Mouse (Mus musculus): ENCODE data around the gene Creb5. TPM values are rescaled to one million over a fixed set of nuclear protein-coding genes. Genes with fewer than 3 reads are reported as not detected.
A peak's percentile ranks its signal among the peaks of the same experiment; 100 is the strongest.

Creb5 gene
- total RNA-seq, 2 experiments from 2014 or later = 9.3 to 9.4 TPM

DNA sequence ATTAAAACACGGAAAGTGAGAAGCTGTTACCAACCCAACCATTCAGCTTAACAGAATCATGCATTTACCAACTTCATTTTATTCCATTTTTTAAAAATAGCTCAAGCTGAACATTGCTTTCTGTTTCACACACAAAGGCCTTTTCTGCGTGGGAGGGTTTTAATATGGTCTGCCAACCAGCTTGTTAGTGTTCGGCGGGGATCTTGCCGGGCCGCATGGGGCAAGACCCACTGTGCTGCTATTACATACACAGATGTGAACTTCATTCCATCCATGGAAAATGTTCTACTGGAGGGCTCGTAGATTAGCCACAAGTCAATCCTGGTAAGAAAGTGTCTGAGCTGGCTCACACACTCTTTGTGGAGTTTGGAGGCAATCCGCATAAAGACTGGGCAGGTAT, 243.7 kb downstream of the Creb5 start:
- DNase-seq = no peak
- intact Hi-C loops (cut with DNase I) = no loop called here

- no peak for DNase-seq
- intact Hi-C loops (cut with DNase I) = no loop called here
Observed at GRCm38 (mm10) chr6:53531461-53531860, 244.4 kb downstream of the Creb5 start.

- peak in 1 of 2 experiments; percentile 29 for DNase-seq
- intact Hi-C loops (cut with DNase I) = no loop called here
Observed at GRCm38 (mm10) chr6:53537530-53537929, 250.5 kb downstream of the Creb5 start.

DNA sequence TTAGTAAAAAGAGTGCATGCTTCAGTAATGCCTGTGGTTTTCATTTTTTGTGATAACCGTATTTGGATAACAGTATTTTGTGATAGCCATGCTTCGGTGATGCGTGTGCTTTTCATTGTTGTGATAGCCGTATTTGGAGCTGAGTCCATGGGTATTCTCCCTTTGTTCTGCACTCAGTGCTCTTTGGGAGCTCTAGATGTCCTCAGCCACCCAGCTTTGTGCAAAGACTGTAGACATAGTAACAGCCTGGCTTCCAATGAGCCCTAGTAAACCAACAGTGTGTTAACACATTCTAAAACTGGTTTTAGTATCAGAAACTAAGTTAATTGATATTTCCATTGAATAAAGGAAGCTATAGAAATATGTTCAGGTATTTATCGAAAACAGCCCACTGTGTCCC, 254.7 kb downstream of the Creb5 start:
- intact Hi-C loops (cut with DNase I) = no loop called here
- DNase-seq = no peak

GRCm38 (mm10) chr6:53545483-53545900, 258.4 kb downstream of the Creb5 start:
- intact Hi-C loops (cut with DNase I) = loop anchor here (5.0 kb wide), 1 partner anchor 177 kb away; no protein-coding TSS in a partner anchor
- DNase-seq = no peak

DNA sequence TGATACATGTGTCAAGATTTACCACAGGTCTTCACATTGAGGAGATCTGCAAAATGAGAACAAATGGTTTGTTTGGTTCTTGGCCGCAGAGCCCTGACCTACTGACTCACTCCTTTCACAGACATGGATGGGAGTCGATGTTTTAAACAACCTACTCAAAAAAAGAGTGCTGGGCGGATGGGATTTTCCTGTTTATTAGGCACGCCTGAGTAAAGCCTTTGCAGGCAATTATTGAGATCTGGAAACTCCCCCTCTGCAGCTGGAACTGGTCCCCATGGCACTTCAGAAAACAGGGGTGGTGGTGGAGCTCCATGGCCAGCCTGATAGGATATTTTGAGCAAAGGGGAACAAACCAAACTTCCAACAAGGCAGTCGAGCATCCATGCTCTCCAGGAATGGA, 258.9 kb downstream of the Creb5 start:
- intact Hi-C loops (cut with DNase I) = loop anchor here (5.0 kb wide), 1 partner anchor 176 kb away; no protein-coding TSS in a partner anchor
- DNase-seq = no peak

DNA sequence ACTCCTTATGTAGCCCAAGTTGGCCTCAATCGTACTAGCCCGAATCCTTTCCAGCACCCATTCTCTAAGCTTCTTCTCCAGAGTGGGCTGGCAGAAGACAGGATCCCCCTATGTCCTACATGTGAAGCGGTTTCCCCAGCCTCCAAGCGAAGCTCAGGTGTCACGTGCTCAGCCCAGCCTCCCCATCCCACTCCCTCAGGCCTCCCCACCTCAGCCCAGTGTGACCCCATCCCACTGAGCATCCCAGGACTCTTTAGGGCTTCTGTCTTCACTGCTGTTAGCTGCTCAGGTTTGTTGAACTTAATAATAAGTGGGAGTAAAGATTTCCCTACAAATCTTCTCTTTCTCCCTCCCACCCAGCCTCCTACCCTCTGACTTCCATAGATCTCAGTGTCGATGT, 261.2 kb downstream of the Creb5 start:
- intact Hi-C loops (cut with DNase I) = loop anchor here (5.0 kb wide), 1 partner anchor 174 kb away; no protein-coding TSS in a partner anchor
- DNase-seq = no peak

- no peak for DNase-seq
- intact Hi-C loops (cut with DNase I) = loop anchor here (5.0 kb wide), 1 partner anchor 173 kb away; no protein-coding TSS in a partner anchor
Observed at GRCm38 (mm10) chr6:53549409-53549808, 262.3 kb downstream of the Creb5 start.

DNA sequence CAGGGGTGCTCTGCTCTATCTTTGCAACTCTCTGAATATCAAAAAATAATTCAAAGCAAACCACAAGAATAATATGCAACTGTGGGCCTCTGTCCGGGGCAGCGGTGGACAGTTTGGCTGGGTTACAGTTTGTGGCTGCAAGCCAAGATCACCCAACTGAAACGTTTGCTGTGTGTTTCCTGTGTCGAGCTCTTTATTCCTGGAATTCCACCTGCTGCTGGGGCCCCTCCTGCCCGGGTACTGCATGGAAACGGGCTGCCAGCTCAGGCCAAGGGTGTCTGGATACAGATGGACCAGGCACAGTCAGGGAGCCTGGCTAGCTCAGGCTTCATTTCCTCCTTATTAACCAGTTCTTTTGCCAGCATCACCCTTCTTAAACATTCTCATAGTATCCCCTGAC, 269.0 kb downstream of the Creb5 start:
- intact Hi-C loops (cut with DNase I) = no loop called here
- DNase-seq = no peak

DNA sequence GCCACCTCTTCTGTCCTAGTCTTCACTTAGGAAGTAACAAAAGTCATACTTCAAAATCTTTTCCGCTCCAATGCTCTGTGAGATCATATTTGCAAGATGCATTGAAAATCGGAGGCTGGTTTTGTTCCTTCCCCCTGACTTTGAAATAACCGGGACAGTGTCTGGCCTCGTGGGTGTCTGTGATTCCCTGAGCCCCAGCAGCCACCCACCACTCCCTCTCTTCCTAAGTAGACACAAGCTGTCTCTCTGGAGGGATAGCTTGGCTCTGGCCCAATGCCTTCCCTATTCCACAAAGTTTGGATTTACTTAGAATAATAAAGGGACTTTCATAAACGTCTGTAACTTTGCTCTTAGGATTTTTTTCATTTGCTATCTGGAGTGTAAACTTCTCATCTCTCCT, 273.9 kb downstream of the Creb5 start:
- no peak for DNase-seq
- intact Hi-C loops (cut with DNase I) = no loop called here

GRCm38 (mm10) chr6:53562586-53562985, 275.5 kb downstream of the Creb5 start:
- DNase-seq = no peak
- intact Hi-C loops (cut with DNase I) = no loop called here

DNA sequence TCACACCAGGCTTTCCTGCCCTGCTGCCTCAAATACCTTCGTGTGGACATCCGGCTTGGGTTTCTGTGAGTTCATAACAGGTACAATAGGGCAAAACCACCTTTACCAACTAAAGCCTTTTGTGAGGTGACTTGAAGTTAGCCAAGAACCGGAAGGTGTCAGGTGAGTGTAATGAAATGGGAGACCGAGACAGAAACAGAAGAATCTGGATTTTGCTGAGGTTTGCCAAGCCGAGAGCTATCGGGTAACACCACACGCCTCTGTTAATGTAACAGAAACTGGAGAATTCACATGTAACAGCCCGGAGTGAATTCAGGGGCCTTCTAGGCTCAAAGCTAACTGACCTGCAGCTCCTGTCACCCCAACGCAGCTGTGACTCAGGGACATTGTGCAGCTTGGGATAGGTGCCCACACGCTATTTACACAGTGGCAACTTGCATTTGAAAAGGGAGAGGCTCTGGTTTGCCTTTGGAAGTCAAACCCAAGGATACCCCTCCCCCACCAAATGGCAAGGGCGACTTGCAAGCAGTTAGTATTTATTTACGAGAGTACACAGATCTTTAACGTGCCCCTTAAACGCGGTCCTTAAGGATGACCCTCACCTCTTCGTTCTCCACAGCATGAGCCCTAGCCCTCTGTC, 276.6 kb downstream of the Creb5 start:
- DNase-seq = no peak

DNA sequence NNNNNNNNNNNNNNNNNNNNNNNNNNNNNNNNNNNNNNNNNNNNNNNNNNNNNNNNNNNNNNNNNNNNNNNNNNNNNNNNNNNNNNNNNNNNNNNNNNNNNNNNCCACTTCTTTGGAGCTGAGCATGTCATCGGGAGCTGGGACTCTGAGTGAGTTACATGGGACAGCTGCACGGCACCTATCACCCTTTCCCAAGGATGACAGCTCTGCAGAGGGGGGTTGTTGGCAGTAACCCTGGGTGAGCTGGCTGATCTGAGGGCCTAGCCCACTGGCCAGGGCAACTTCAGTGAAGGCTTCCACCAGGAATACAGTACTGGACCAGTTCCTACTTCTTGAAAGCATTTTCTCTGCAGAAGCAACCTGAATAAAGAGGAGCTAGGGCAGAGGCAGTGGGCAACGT, 282.4 kb downstream of the Creb5 start:
- no peak for DNase-seq
- intact Hi-C loops (cut with DNase I) = no loop called here

More for the DNA sequence above, 276.6 kb downstream of the Creb5 start:
- intact Hi-C loops (cut with DNase I) = no loop called here

DNA sequence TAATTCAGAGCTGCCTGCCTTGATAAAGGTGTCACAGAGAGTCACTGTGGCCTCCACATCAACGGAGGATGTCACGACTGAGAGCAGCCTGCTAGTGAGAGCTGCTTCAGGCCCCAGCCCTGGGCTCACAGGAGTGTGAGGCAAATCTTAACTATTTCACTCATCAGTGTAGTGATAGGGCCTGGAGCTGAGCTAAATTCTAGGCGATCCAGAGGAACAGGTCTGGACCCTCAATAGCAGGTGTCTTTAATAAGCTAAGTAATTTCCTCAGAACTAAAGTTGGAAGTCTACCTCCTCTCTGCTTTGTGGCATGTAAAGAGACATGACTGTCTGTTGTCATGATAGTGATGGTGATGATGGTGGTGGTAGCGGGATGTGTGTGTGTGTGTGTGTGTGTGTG, 283.8 kb downstream of the Creb5 start:
- intact Hi-C loops (cut with DNase I) = loop anchor here (2.0 kb wide), 1 partner anchor 284 kb away; the partner anchor contains the start of gene Creb5
- no peak for DNase-seq

- no peak for DNase-seq
- intact Hi-C loops (cut with DNase I) = loop anchor here (2.0 kb wide), 1 partner anchor 285 kb away; the partner anchor contains the start of gene Creb5
Observed at GRCm38 (mm10) chr6:53571571-53572122, 284.6 kb downstream of the Creb5 start.

- peak; percentile 37 to 61 for DNase-seq
- intact Hi-C loops (cut with DNase I) = no loop called here
Observed at GRCm38 (mm10) chr6:53572456-53572855, 285.4 kb downstream of the Creb5 start.

- peak; percentile 84 to 88 for DNase-seq
- intact Hi-C loops (cut with DNase I) = no loop called here
Observed at GRCm38 (mm10) chr6:53572979-53573710, 286.1 kb downstream of the Creb5 start.

DNA sequence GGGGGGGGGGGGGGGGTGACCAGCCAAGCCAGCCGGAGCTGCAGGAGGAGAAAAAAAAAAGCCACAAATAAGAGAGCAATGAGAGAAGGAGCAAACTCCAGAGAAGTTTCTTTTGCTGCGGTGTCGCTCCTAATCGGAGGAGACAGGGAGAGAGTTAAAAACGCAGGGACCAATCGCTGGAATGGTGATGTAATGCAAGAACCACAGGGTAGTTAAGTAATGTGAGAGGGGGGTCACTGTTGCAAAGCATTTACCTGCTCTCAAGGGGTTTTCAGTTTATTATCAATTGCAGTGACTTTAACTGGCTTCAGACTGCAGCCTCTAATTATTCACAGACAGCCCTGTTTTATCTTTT, 286.6 kb downstream of the Creb5 start:
- intact Hi-C loops (cut with DNase I) = no loop called here

DNA sequence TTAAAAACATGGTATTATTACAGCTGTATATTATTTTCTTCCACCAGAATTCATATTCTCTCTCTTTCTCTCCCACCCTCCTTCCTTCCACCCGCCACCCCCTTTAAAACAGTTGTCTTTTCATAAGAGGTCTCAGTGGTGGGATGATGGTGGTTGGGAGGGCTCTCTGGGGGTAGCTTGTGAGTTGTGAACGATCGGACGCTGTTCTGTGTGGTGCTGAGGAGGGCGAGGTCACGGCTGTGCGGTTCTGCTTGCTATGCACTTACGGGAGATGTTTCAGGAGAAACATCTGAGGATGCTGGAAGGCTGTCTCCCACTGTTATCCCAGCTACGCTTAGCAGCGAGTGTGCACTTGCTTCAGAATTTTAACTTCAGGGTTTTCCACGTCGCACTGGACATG, 287.0 kb downstream of the Creb5 start:
- intact Hi-C loops (cut with DNase I) = no loop called here

More for the DNA sequence above, 286.6 kb downstream of the Creb5 start:
- no peak for DNase-seq

GRCm38 (mm10) chr6:53575191-53575590, 288.1 kb downstream of the Creb5 start:
- DNase-seq = no peak
- intact Hi-C loops (cut with DNase I) = no loop called here

More for the DNA sequence above, 287.0 kb downstream of the Creb5 start:
- no peak for DNase-seq

DNA sequence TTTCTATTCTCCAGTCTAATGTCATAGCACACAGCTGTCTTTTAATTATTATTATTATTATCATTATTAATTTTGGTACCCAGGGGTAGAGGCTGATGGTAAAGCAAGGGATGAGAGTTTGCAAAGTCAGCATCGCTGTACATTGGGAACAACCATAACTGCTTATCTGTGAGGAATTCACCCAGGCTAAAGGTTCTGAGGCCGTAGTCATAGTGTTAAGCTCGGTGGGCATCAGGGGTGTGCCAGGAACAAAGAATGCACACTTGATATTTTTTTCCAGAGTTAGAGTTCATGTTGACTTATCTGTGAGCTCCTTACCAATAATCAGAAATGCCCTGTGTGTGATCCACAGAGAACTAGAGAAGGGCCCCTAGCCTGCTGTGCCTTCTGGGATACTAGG, 288.8 kb downstream of the Creb5 start:
- DNase-seq = no peak
- intact Hi-C loops (cut with DNase I) = no loop called here

- intact Hi-C loops (cut with DNase I) = no loop called here
Observed at GRCm38 (mm10) chr6:53576841-53577240, 289.8 kb downstream of the Creb5 start.

More at GRCm38 (mm10) chr6:53576841-53577240, 289.8 kb downstream of the Creb5 start:
- DNase-seq = no peak
